Mouse (Mus musculus): Measurements from ENCODE around the gene Sh3d19. TPM values are rescaled to one million over a fixed set of nuclear protein-coding genes. Genes with fewer than 3 reads are reported as not detected.

The Sh3d19 gene
- total RNA-seq, 2 experiments from 2014 or later, result 22.6 to 26.3 TPM

DNA sequence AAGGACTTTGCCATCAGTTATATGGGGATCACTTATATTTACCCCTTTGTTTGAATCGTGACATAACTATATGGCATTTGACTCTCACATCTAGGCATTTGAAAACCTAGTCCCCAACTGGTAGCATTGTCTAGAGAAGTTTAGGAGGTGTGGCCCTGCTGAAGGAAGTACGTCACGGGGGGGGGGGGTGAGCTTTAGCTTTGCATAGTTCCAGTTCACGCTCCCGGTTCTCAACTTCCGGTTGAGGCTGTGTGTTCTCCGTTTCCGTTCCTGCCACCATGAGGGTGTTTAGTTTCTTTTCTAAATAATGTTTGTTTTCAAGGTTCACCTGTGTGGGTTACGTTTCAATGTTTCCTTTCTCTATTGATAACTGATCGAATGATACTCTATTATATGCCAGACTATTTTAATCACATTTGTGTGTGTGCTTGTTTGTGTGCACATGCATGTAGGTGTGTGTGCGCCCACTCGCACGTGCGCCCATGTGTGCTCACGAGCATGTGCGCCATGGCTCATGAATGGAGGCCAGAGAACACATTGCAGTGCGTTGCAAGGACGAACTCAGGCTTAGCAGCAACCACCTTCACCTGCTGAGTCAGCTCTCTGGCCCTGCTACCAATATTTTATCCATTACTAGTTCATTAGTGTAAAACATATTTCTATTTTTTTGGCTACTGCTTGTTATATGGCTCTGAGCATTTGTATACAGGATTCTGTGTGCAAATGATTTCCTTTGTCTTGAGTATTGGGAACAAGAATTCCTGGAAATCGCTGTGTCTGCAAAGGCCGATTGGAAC lies 54.6 kb downstream of the Sh3d19 start:
- no peak for DNase-seq (ENCODE audit: extremely low spot score in 1 of 2, low spot score in 1 of 2)

DNA sequence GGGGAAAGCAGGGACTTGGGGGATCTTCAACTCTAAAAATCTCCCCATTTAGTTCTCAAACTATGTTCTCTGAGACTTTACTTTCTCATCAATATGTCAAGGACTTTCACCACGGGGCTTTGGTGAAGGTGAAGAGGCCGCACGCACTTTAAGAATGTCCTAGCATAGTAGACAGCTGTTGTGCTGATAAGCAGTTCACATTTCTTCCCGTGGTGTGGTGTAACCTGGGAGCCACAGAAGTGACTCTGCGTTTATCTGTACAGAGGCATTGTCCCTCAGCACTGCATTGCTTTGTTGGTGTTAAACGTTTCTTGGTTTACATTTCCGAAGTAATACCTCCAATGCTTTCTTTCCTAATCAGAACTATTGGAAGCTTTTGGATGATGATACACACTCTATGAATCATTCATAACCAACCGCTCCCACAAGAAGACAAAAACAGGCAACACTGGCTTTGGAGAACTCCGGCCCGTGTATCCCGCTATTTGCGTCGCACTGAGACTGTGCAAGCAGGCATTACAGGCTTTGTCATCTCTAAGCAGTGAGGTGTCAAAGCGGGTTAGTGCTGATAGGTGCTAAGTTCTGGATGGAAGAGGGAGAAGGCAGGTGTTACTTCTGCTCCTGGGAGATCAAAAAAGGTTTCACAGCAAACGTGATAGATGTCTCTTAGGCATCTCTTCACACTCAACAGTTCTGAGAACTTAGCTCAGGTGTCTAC lies 57.9 kb downstream of the Sh3d19 start:
- no peak for DNase-seq (ENCODE audit: extremely low spot score in 1 of 2, low spot score in 1 of 2)

DNA sequence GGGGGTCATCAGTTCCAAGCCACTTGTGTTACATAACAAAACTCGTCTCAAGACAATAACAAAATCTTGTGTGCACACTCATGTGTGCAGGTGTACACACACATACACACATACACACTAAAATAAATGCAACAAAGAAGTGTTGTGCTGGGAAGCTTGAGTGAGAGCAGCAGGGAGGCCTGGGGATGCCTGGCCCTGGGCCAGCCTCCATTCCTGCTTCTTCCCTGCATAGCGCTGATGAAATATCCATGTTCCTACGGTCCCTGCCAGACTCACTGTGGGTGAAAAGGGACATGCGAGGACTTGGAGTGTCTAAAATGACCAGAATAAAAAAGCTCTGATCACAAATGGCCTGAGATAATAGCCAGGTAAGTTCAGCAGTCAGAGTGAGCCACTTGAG lies 59.7 kb downstream of the Sh3d19 start:
- DNase-seq (ENCODE audit: extremely low spot score in 1 of 2, low spot score in 1 of 2), result no peak

DNA sequence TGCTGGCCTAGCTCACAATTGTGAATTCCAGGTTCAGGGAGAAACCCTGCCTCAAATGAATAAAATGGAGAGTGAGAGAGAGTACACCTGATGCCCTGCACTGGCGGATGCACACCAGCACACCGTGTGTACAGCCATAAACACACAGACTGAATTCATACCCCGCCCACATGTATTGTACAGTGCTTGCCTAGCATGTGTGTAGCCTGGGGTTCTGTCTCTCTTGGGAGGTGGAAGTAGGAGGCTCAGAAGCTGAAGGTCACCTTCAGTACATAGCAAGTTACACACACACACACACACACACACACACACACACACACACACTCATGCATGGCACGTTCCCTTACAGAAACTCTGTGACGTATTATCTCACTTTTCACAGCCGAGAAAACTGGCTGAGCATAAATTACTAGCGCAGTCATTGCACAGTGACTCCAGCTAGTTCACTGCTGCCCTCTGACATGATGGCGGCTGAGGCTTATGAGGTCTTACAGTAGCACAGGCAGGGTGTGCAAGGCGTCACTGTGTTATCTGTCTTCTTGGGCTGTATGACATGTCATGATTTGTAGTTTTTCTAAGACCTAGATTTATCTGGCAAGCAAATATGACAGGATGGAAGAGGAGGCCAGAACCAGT lies 62.7 kb downstream of the Sh3d19 start:
- DNase-seq (ENCODE audit: extremely low spot score in 1 of 2, low spot score in 1 of 2), result no peak

DNA sequence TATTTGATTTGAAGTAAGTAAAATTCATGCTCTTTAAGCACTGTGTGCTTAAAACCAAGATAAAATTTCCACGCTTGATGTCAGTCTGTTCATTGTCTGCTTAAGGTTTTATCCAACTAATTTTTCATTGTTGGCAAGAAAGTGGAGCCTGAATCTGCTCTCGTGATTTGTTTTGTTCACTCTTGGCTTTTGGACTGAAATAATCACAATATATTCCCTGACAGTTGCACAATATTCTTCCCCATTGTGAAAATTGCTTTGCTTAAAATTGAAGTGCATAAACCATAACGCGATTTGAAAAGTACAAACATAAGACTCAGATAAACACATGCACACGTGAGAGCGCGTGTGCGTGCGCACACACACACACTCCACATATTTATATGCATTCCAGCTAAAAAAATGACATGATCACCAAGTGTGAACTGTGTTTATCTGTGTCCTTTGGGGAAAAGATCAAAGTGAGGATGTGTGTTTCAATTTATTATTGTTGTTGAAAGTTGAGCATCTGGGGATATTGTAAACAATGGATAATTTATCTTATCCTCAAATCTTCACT lies 67.1 kb downstream of the Sh3d19 start:
- DNase-seq (ENCODE audit: extremely low spot score in 1 of 2, low spot score in 1 of 2), result no peak

DNA sequence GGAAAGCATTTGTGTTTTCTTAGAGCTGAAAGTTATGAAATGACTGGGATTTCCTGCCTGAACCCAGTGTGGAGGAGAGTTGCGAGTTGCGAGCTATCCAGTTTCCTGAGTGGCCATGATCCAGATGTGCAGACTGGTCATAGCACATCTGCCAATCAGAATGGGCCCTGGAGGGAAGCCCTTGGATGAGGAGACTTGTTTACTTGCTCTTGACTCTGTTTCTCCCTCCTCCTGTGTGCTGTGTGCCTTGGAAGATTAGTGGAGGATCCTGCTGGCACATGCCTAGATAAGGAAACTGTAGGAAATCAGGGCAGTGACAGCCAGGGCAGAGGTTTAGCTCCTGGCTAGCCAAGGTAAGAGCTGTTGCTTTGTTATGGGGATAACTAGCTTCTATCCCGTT lies 67.7 kb downstream of the Sh3d19 start:
- no peak for DNase-seq (ENCODE audit: extremely low spot score in 1 of 2, low spot score in 1 of 2)

DNA sequence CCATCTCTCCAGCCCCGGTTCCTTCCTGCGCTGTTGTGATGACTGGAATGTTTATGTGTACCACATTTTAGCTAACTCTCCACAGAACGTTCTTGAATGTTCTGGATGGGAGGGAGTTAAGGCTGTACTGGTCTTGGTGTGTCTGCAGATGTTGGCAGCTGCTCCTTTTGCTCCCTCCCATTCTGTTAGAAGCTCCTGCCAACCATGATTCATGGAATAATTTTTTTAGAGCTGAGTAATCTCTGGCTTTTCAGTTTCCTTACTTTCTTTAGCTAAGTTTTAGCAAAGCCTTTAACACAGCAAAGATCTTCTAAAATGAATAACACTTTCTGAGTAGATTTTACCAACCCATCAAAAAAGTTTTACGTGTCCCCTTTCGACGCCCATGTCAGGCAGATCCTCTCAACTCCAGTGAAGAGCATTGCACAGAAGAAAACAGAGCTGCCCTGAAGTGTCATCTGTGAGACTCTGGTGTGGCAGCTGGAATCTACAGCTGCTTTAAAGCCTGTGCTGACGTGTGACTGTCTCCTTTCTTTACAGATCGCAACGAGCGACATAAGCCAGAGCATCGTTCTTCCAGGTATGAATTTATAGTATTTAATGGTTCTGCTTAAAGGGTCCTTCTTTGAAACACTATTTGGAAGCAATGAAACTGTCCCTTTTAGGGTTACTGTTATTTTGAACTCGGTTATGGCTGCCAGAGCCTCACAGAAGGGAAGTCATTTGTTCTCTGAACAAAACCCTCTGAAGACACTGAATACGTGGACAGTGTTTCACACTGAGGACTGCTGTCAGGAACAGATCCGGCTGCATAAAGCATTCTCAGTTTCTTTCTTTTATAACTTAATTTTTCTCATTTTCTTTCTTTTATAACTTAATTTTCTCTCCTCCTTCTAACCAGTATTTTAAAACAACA lies 69.6 kb downstream of the Sh3d19 start:
- DNase-seq (ENCODE audit: extremely low spot score in 1 of 2, low spot score in 1 of 2), result no peak

DNA sequence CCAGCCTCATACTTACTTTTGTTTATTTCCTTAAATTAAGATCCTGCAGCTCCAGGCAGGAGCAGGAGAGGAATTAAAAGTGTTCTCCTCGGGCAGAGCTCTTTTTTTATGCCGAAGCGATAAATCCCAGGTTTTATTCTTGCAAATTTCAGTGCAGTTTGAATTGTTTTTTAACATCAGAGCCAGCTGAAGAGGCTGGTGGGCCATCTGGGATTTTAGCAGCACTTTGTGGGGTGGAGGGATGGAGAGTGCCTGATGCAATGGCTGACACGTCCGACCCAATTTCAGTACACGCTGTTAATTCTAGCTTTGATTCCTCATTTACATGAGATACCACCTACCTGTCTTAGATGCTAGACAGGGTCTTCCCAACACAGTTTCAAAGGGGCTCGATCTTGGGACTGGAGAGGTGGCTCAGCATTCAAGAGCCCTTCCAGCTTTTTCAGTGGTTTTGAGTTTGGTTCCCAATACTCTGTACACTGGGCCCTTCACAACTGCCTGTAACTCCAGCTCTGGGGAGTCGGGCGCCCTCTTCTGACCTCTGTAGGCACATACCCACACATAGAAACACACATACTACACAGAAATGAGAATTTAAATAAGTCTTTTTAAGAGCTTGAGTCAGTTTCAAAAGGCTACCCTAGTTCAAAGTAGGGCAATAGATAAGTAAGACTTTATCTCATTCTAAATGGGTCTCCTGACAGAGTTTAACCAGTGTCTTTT lies 76.9 kb downstream of the Sh3d19 start:
- DNase-seq (ENCODE audit: extremely low spot score in 1 of 2, low spot score in 1 of 2), result no peak

DNA sequence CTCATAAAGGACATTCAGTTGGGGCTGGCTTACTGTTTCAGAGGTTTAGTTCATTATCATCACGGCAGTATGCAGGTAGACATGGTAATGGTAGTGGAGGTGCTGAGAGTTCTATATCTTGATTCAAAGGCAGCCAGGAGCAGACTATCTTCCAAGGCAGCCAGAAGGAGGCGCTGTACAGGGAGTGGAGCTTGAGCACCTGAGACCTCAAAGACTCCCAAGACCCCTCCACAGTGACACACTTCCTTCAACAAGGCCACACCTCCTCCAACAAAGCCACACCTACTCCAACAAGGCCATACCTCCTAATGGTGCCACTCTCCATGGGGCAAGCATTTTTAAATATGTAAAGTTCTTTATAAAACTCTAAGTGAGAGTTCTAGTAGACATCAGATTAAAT lies 78.1 kb downstream of the Sh3d19 start:
- no peak for DNase-seq (ENCODE audit: extremely low spot score in 1 of 2, low spot score in 1 of 2)

DNA sequence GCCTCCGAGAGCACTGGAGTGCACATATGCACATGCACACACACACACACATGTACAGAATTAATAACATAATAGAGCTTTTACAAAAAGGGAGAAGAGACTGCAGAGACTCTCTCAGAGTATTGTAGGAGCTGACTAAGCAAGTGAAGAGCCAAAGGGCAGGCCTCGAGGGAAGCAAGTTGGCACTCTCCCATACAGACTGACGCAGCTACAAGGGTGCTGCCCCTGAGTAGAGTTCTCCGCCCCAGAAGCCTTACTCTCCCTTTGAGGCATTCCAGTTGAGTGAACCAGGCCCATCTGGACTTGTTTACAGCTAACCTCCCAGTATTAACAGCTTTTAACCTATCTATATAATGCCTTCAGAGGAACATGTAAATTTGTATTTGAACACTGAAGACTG lies 85.8 kb downstream of the Sh3d19 start:
- no peak for DNase-seq (ENCODE audit: extremely low spot score in 1 of 2, low spot score in 1 of 2)

DNA sequence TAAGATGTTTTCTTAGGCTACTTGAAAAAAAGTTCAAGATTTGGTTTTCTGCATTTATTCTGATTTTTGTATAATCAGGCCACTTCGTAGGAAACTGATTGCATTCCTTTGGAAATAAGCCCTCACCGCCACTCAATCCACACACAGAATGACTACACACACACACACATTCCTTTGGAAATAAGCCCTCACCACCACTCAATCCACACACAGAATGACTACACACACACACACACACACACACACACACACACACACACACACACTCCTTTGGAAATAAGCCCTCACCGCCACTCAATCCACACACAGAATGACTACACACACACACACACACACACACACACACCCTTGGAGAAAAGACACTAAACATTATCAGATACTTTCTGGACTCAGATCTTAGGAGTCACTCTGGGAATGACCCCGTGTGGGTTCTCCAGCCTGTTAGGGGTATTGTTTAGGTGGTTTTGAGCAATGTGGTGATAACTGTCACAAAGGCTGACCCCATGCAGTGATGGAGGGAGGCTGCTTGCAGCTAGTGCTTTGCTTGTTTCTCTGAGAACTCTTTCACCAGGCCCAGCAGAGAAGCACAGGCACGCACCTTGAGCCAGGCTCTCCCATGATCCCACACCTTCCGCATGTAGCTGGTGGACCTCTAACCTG lies 86.7 kb downstream of the Sh3d19 start:
- DNase-seq (ENCODE audit: extremely low spot score in 1 of 2, low spot score in 1 of 2), result no peak

DNA sequence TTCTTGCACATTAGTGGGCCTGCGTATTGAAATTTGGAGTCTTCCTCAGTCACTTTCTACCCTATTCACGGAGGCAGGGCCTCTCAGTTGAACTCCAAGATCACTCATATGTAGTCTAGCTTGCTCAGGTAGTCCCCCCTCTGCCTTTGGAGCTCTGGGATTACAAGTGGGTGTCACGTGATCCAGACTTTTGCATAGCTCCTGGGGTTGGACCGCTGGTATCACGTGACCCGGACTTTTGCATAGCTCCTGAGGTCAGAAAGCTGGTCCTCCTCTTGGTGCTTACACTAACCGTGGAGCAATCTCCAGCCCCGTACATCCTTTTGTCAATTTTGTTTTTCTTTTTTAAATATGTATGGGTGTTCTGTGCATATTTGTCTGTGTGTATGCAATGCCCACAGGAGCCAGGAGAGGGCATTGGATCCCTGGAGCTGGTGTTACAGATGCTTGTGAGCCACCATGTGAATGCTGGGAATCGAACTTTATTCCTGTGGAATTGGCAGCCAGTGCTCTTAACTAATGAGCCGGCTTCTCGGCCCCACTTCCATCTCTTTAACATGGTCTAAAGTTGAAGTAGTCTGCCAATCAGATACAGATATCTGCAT lies 98.8 kb downstream of the Sh3d19 start:
- no peak for DNase-seq (ENCODE audit: extremely low spot score in 1 of 2, low spot score in 1 of 2)

DNA sequence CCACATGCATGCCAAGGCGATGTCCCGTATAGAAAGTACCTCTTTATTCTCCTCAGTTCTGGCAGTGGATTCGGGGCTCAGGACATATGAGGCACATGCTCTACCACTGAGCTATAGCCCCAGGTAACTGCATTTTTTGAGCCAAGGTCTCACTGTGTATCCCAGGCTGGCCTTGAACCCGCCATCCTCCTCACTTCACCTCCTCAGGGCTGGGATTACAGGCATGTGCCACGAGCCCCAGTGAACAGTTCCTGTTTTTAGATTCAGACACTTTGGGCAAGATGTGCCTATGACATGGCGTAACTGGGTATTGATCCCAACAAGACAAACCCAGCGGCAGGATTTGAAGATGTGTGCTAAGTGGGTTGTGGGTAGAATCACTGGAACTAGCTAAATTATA lies 99.9 kb downstream of the Sh3d19 start:
- no peak for DNase-seq (ENCODE audit: extremely low spot score in 1 of 2, low spot score in 1 of 2)

DNA sequence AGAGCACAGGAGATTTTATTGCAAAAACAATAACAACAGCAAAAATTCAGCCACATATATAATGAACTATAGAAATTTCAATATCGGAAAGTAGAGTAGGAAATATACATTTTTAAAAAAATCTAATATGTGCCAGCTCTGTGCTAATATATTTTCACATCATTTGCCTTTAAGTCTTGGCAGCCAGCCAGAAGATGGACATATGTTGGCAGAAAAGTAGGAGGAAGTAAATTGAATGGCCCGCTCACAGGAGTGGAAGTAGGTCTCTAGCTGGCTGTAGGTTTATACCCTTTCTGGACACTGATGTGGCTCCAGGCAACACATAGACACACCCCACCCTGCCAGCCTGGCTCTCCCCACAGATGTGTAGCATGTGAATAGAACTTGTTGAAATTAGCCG lies 101.2 kb downstream of the Sh3d19 start:
- DNase-seq (ENCODE audit: extremely low spot score in 1 of 2, low spot score in 1 of 2), result no peak

DNA sequence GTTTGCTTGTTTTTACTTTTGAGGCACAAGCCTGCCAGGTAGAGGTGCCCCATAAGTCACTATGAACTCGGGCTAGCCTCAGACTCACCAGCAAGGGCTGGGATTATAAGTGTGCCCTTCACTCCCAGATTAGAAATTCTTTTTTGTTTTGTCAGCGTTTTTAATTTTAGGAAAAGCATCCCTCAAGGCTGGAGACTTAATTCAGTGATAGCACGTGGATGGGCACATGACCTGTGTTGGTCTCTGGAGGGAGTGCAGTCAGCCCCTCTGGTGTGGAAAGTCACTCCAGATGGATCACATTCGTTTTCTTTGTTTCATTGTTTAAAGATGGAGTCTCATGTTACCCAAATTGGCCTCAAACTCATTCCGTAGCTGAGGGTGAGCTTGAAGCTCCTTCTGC lies 102.0 kb downstream of the Sh3d19 start:
- DNase-seq (ENCODE audit: extremely low spot score in 1 of 2, low spot score in 1 of 2), result no peak

DNA sequence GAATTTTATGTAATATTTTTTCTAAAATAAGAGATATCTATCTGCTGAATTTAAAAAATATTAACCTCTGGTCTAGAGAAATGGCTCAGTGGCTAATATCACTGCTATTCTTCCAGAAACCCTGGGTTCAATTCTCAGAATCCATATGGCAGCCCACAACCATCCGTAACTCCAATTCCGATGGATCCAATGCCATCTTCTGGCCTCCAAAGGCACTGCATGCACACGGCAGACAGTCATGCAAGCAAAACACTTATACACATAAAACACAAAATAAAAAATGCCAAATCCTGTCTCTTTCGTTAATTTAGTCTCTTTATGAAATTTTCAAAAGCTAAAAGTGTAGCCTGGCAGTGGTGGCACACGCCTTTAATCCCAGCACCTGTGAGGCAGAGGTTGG lies 104.7 kb downstream of the Sh3d19 start:
- DNase-seq (ENCODE audit: extremely low spot score in 1 of 2, low spot score in 1 of 2), result no peak

DNA sequence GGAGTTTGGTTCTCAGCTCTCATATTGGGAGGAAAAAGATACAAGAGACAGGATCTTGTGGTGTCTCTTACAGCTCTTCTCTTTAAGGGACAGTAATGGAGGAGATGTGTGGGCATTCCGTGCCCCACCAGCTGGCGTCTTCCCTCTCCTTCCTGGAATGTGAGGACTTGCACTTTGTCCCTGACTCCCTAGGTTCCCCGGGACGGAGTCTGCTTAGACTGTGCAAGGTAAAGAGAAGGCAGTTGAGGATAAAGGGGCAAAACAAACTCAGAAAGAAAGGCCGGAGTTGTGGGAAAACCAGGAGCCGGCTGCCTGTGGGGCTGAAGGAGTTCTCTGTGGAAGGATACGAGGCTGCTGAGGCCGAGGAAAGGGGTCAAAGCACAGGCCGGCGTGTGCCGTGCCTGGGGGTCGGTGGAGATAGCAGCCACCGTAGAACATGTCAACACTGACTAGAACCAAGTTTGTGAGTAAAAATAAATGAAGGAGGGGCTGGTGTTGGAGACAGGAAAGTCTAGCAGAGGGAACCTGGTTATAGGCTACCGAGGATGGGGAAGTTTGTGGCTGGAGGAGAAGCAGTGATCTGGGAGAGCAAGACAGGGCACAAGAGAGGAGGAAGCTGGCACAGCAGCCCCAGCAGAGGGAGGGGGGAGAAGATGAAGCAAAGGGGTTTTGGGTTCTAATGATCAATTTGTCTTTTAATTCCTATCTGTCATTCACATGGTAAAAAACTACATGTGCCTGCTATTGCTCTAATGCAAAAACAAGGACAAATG lies 105.8 kb downstream of the Sh3d19 start:
- no peak for DNase-seq (ENCODE audit: extremely low spot score in 1 of 2, low spot score in 1 of 2)

DNA sequence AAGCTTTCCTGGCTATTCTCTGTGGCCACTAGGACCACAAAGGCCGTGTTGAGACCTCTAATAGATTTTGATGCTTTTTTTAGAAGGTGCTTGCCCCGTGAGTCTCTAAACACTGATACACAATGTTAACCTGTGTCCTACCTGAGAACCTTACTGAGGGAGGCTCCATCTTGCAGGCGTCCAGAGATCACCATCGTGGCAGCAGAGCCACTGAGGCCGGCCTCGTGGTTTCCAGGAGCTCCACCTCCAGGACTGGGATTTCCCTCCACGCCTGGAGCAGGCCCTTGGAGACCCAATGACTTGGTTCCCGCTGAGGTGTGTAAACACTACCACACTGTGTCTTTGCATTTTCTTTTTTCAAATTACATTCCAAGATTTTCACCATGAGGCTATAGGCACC lies 112.1 kb downstream of the Sh3d19 start:
- no peak for DNase-seq (ENCODE audit: extremely low spot score in 1 of 2, low spot score in 1 of 2)
